Comparison of ENCODE assay signal across 19 mouse cellular contexts in genomic region chr3:147841357-147841756, GRCm38 (mm10).
A peak's percentile ranks its signal among the peaks of the same experiment; 100 is the strongest.
DNase-seq lines count a peak whose midpoint lies in the region; TF ChIP-seq lines count a peak whose summit lies in the region.
"Had no signal": no experiment of that assay in that cellular context is flagged by ENCODE, and none has a peak within 500 bp of the region (broad histone marks: within the 10 kb centered on the region; RNA-seq: fewer than 3 reads in every experiment).

No protein-coding gene starts in this region.

- no peak overlapping the region for H3K27ac ChIP-seq in ES-E14 (ENCODE audit: insufficient read depth, low read depth, low read length, poor library complexity, severe bottlenecking)
- no peak overlapping the region for H3K27ac ChIP-seq in forebrain, embryonic 10.5 days
- H3K27ac ChIP-seq: embryonic facial prominence, embryonic 13.5 days; embryonic facial prominence, embryonic 15.5 days; forebrain, embryonic 13.5 days; forebrain, embryonic 15.5 days had no signal

- 88% methylated on average over 3 of the region's 3 CpGs for WGBS in forebrain, embryonic 10.5 days

- no peaks in the 10 kb centered on the region for H3K9me3 ChIP-seq in ES-E14 (ENCODE audit: control insufficient read depth, insufficient read depth, low read depth, low read length)
- H3K9me3 ChIP-seq in forebrain, embryonic 10.5 days, result no peaks in the 10 kb centered on the region
- H3K9me3 ChIP-seq: embryonic facial prominence, embryonic 13.5 days; embryonic facial prominence, embryonic 15.5 days; forebrain, embryonic 13.5 days; forebrain, embryonic 15.5 days had no signal

- DNase-seq in cerebellum, postnatal 14 days, result peak; percentile 4 to 6
- no peak for DNase-seq in cerebellum, adult 18-20 months
- no peak for DNase-seq in ES-E14 (ENCODE audit: low read depth, low spot score)
- DNase-seq in forebrain, embryonic 10.5 days (ENCODE audit: extremely low spot score, low spot score), result no peak
- DNase-seq in lung, adult 18-20 months, result no peak
- DNase-seq: adrenal gland, adult 2 months; adrenal gland, postnatal 10 days; adrenal gland, postnatal 25 days; cerebellum, adult 11-12 months; cerebellum, adult 8-10 months; cerebellum, adult 9-11 months; cerebellum, postnatal 36 days; embryo, embryonic 11 days; forebrain, postnatal 0 days had no signal

- in situ Hi-C loops in ES-E14 (cut with MboI; ENCODE audit: low sequenced_read_pairs in 2 of 2, unreplicated experiment in 2 of 2), result no loop called here

- H3K4me1 ChIP-seq in ES-E14 (ENCODE audit: control insufficient read depth in 2 of 2, insufficient read depth in 2 of 2, low read length in 2 of 2, poor library complexity in 1 of 2), result no peaks in the 10 kb centered on the region
- no peaks in the 10 kb centered on the region for H3K4me1 ChIP-seq in forebrain, embryonic 10.5 days
- H3K4me1 ChIP-seq: embryonic facial prominence, embryonic 13.5 days; embryonic facial prominence, embryonic 15.5 days; forebrain, embryonic 13.5 days; forebrain, embryonic 15.5 days had no signal

- H3K4me3 ChIP-seq in ES-E14 (ENCODE audit: insufficient read depth in 1 of 2, low read depth in 1 of 2, low read length in 2 of 2, poor library complexity in 1 of 2, severe bottlenecking in 1 of 2), result no peak overlapping the region
- no peak overlapping the region for H3K4me3 ChIP-seq in forebrain, embryonic 10.5 days
- H3K4me3 ChIP-seq: embryonic facial prominence, embryonic 13.5 days; embryonic facial prominence, embryonic 15.5 days; erythroblast, embryonic 14.5 days; forebrain, embryonic 13.5 days; forebrain, embryonic 15.5 days had no signal

- no peaks in the 10 kb centered on the region for H3K27me3 ChIP-seq in forebrain, embryonic 10.5 days (ENCODE audit: poor library complexity, severe bottlenecking)
- H3K27me3 ChIP-seq: embryonic facial prominence, embryonic 13.5 days; embryonic facial prominence, embryonic 15.5 days; forebrain, embryonic 13.5 days; forebrain, embryonic 15.5 days had no signal

- no peaks in the 10 kb centered on the region for H3K36me3 ChIP-seq in ES-E14 (ENCODE audit: control insufficient read depth, insufficient read depth, low read length, poor library complexity, severe bottlenecking)
- no peaks in the 10 kb centered on the region for H3K36me3 ChIP-seq in forebrain, embryonic 10.5 days (replicated peaks)
- H3K36me3 ChIP-seq: embryonic facial prominence, embryonic 13.5 days; embryonic facial prominence, embryonic 15.5 days; forebrain, embryonic 15.5 days had no signal

- H3K9ac ChIP-seq in ES-E14 (ENCODE audit: insufficient read depth, low read depth, low read length, poor library complexity, severe bottlenecking), result no peak overlapping the region
- H3K9ac ChIP-seq: embryonic facial prominence, embryonic 13.5 days; embryonic facial prominence, embryonic 15.5 days; forebrain, embryonic 13.5 days; forebrain, embryonic 15.5 days; forebrain, postnatal 0 days had no signal

TF ChIP-seq in ES-E14, 5 proteins besides CTCF, POLR2A, EP300 and RAD21:
- TF ChIP-seq MAFK (IDR thresholded peaks at IDR 0.05; ENCODE audit: insufficient read depth, low read depth, low read length), result peak; percentile 61
- TF ChIP-seq ZC3H11A (IDR thresholded peaks at IDR 0.05; ENCODE audit: borderline replicate concordance, low read depth, low read length), result no peak
- no peak for TF ChIP-seq ZNF384 (IDR thresholded peaks at IDR 0.05; ENCODE audit: low read depth, low read length)

Comparison
In these comparisons a context has a peak if more than half of its experiments do, and no peak if none do; other contexts are left out.
1. DNase-seq: peak in cerebellum, postnatal 14 days (2 of 2); none in cerebellum, adult 18-20 months (0 of 2), ES-E14 (single experiment), forebrain, embryonic 10.5 days (single experiment) and lung, adult 18-20 months (0 of 2).